Mouse (Mus musculus) bone marrow macrophage, adult 2 months (primary cell): Measurements from ENCODE around the gene Rab25. TPM values are rescaled to one million over a fixed set of nuclear protein-coding genes. Genes with fewer than 3 reads are reported as not detected.

Source experiments
- H3K27ac ChIP-seq: 2 replicates; pipeline ENCODE4 v1.5.1; 2012; ENCODE audit warnings: low read depth, low read length; ENCODE audit not compliant: insufficient read depth
- H3K4me1 ChIP-seq: 2 replicates; pipeline ENCODE4 v1.6.1; 2012; ENCODE audit warnings: low read length; ENCODE audit not compliant: control insufficient read depth, insufficient read depth
- H3K4me3 ChIP-seq: 2 replicates; pipeline ENCODE4 v1.5.1; 2012; ENCODE audit warnings: mild to moderate bottlenecking, low read length, moderate library complexity; ENCODE audit not compliant: insufficient read depth
- CTCF ChIP-seq: IDR thresholded peaks from 2 replicates; pipeline ENCODE4 v1.5.1; 2012; ENCODE audit warnings: low read depth, mild to moderate bottlenecking, low read length, moderate library complexity
- POLR2A ChIP-seq: IDR thresholded peaks from 2 replicates; pipeline ENCODE4 v1.6.1; 2012; ENCODE audit warnings: mild to moderate bottlenecking, low read depth, low read length, borderline replicate concordance
- polyA plus RNA-seq: library from polyadenylated mRNA; stranded (reverse); fragments of >200 nt; gene quantifications from 2 replicates; pipeline ENCODE4 v1.2.4, GENCODE M21; 2012; ENCODE audit not compliant: missing spikeins, insufficient read depth, insufficient read length

Rab25 gene
- polyA plus RNA-seq, 1 experiment: not detected

DNA sequence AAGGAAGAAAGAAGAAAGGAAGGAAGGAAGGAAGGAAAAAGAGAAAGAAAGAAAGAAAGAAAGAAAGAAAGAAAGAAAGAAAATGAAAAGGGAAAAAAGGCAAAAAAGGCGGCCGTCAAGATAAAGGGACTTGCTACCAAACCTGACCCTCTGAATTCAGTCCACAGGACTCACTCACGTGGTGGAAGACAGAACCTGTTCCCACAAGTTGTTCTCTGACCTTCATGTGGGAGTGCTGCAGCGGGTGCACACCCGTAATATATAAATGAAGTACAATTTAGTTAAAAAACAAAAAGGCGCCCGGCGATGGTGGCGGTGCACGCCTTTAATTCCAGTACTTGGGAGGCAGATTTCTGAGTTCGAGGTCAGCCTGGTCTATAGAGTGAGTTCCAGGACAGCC lies 19.5 kb downstream of the Rab25 start:
- Histone ChIP-seq H3K4me3 (no peak overlapping the region), H3K4me1 (peaks cover 9% of the 10 kb centered on the region), H3K27ac (no peak overlapping the region)
- no peak for TF ChIP-seq CTCF
- no peak for TF ChIP-seq POLR2A

DNA sequence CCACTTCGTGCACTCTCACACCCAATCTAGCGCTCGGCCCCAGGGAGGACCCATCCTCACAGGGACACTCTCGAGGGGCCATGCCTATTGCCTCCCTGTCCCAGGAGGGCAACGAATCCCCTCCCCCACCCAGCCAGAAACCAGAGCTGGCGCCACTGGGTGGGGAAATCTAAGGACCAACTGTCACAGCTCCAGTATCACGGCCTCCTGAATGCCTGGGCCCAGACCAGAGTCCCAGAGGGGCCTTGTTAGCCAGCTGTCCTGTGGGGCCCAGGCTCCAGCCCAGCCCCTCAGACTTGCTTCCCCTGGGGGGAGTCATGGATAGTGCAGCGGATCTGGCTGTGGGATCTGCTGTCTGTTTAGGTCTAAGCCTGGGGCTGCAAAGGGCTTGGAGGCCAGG lies 20.5 kb downstream of the Rab25 start:
- Histone ChIP-seq H3K27ac (no peak overlapping the region), H3K4me3 (no peak overlapping the region), H3K4me1 (peaks cover 9% of the 10 kb centered on the region)
- TF ChIP-seq POLR2A (no peak), CTCF (no peak)

DNA sequence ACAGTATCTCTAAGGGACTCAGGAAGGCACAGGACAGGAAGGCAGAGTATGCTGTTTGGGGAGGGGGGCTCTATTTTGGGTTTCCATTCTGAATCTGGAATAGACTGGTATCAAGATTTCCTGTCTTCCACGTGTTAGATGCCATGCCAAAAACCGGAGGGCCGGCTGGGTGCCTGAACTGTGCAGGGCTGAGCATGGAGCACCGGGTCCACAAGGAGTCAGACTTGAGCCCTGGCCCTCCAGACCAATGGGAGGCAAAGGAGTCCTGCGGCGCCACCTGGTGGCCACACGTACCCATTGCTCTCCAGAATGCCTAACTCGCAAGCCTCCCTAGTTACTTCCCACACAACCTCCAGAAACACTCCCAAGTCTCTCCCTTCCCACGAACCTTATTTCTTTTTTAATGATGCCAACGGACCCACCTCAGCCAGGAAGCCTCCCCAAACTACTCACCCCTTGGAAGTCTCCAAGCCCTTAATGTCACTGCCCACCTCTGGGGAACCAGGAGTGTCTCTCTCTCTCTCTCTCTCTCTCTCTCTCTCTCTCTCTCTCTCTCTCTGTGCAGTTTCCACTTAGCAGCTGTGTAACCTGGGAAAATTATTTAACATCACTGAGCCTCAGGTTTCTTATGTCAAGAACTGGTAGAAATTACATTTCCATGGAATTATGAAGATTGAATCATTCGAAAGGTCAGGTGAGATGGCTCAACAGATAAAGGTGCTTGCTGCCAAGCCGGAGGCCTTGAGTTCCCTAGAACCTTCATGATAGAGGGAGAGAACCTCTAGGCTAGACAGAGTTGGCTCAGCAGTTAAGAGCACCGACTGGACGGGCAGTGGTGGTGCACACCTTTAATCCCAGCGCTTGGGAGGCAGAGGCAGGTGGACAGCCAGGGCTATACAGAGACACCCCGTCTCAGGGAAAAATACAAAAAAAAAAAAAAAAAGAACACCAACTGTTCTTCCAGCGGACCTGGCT lies 21.7 kb downstream of the Rab25 start:
- H3K4me1 ChIP-seq: peaks cover 13% of the 10 kb centered on the region
- TF ChIP-seq POLR2A (no peak), CTCF (peak; percentile 96)

DNA sequence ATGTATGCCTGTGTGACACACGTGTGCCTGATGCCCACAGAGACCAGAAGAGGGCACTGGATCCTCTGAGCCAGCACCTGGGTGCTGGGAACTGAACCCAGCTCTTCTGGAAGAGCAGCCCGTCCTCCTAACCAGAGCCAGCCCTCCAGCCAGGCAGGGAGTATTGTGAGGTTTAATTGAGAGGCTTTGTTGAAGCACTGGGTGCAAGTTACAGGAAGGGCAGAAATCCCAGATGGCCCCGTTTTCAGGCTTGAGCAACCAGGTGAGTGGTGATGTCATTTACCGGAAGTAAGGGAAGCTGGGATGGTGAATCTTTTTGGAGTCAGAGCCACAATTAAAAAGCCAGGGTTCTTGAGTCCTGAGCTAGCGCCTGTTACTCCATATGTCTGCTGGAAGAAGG lies 23.1 kb downstream of the Rab25 start:
- TF ChIP-seq CTCF: no peak
- no peak for TF ChIP-seq POLR2A
- H3K27ac ChIP-seq: no peak overlapping the region
- H3K4me1 ChIP-seq: peaks cover 12% of the 10 kb centered on the region

More for the DNA sequence above, 21.7 kb downstream of the Rab25 start:
- Histone ChIP-seq H3K4me3 (no peak overlapping the region), H3K27ac (no peak overlapping the region)

DNA sequence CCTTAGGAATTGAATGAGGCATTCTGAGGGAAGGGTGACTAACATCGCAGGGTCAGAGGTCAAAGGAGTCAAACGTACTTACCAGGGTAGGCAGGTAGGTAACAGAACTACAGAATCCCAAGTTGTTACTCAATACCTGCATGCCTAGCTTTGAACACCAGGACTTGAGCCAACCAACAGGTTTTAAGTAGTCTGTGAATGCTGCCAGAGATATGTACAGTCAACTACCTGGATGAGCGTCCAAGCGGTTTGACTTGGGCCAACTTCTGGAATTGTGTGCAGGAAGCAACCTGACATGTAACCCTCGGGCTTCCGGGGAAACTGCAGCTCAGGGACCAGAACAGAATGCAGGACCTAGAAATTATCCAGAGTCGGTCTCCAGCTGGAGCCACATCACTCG lies 25.1 kb downstream of the Rab25 start:
- Histone ChIP-seq H3K4me3 (no peak overlapping the region), H3K4me1 (peaks cover 12% of the 10 kb centered on the region), H3K27ac (no peak overlapping the region)
- no peak for TF ChIP-seq POLR2A
- no peak for TF ChIP-seq CTCF

More for the DNA sequence above, 23.1 kb downstream of the Rab25 start:
- H3K4me3 ChIP-seq: no peak overlapping the region

DNA sequence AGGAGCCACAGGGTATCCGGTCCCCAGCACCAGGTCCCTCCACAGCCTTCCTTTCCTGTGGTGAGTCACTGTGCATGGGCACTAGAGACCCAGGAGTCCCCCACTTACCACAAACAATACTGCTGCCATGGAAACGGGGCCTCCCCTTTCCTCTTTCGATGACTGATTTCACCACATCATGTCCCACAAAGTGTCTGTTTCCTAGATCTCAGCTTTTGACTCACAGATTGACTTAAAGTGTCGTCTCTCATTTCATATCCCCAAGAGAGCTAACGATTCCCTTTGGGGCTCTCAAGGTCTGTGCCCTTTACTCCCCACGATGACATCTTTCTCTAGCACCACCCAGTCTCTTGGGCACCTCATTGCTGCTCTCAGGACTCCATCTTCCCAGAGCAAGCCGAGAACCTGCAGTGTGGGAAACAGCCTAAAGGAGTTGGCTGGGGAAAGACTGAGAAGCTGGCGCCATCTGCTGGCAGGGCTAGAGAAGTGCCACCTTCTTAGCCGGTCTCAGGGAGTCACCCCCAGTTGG lies 26.2 kb downstream of the Rab25 start:
- peak overlapping the region; percentile 12; the same call in 1 of the 2 replicates for H3K4me3 ChIP-seq
- TF ChIP-seq POLR2A (no peak), CTCF (peak; percentile 90)
- H3K4me1 ChIP-seq: peaks cover 8% of the 10 kb centered on the region
- H3K27ac ChIP-seq: peak overlapping the region; percentile 33; the same call in 1 of the 2 replicates

DNA sequence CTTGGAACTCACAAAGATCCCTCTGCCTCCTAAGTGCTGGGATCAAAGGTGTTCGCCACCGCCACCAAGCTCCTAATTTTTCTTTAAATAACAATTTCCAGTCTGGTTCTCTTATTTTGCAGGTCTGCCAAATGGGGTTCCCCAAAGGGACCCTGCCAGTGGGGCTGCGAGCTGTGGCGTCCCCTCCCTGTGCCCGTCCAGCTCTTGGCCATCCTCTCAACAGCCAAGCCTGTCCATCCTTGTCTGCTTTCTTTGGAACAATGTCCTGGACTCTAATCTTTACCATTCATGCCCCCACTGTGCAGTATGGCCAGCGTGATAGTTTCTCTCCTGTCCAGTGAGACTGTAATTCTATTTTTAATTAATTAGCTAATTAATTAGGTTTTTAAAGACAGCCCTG lies 26.9 kb downstream of the Rab25 start:
- no peak for TF ChIP-seq CTCF

DNA sequence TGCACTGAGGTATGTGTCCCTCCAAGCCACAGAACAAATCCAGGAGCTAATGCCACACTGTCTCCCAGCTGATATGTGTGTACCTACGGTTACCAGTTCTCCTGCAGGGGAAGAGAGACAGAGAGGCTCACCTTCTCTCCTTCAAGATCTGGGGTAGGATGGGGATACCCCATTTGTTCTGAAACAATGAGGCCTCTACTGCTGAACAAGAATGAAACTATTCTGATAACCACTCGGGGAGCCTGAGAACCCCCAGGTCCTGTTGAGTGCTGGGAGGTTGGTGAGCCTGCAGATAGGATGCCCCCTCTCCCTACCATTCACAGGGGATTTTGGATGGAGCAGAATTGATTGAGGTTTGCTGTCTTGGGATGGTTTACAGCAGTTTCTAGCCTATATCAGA lies 28.0 kb downstream of the Rab25 start:
- Histone ChIP-seq H3K27ac (no peak overlapping the region), H3K4me3 (no peak overlapping the region), H3K4me1 (peaks cover 12% of the 10 kb centered on the region)
- TF ChIP-seq CTCF (no peak), POLR2A (no peak)

More for the DNA sequence above, 26.9 kb downstream of the Rab25 start:
- Histone ChIP-seq H3K27ac (no peak overlapping the region), H3K4me3 (no peak overlapping the region), H3K4me1 (peaks cover 8% of the 10 kb centered on the region)

DNA sequence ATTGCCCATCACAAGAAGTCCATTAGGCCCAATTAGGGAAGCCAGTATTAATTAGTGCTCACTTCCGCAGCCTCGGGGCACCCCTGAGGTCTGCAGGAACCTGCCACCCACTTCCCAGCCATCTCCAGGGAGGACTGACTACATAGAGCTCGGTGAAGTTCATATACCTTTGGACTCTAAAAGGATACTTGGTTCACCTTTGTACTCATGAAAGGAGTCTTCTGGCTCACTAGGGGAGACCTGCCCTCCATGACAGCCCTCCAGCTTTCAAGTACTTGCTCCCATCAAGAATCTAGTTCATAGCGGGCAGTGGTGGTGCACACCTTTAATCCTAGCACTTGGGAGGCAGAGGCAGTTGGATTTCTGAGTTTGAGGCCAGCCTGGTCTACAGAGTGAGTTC lies 29.7 kb downstream of the Rab25 start:
- no peak overlapping the region for H3K27ac ChIP-seq
- peaks cover 27% of the 10 kb centered on the region for H3K4me1 ChIP-seq
- TF ChIP-seq CTCF: no peak
- no peak for TF ChIP-seq POLR2A
- no peak overlapping the region for H3K4me3 ChIP-seq

DNA sequence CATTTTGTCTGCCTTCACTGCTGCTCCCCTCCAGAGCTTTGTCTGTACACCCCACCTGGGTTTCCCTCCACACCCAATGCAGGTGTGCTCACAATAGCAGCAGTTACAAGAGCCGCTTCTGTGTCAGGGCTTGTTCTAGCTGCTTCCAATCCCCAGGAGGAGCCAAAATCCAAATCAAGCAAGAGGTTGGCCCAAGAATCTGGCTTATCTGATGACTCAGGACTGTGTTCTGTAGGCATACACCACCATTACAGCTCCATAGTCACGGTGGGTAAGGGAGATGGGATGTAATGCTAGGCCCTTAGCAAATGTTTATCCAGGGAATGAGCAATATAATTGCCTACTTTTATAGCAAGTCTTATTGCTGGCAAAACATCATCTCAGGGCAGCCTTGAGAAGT lies 31.7 kb downstream of the Rab25 start:
- no peak for TF ChIP-seq POLR2A
- TF ChIP-seq CTCF: no peak
- no peak overlapping the region for H3K4me3 ChIP-seq
- H3K4me1 ChIP-seq: peaks cover 38% of the 10 kb centered on the region
- no peak overlapping the region for H3K27ac ChIP-seq
